Mouse (Mus musculus) cerebellum, adult 2 months (tissue): ENCODE measurements at regions not wholly inside any gene's neighbourhood (a gene's known extent, or its start where the extent isn't known, plus 50 kb on each side); places are given as distances from the start of the nearest gene placed in this dataset.
A peak's percentile ranks its signal among the peaks of the same experiment; 100 is the strongest.

Experiments used
- DNase-seq, 2 experiments: peaks; one replicate each; pipeline ENCODE4 v3.0.0; 2021
- H3K27ac ChIP-seq: fragments of 200-500 bp; 2 replicates; pipeline ENCODE4 v1.5.1; 2012; ENCODE audit warnings: low read length, control low read depth, inconsistent platforms; ENCODE audit not compliant: insufficient read depth
- H3K27me3 ChIP-seq: fragments of 200-500 bp; 2 replicates; pipeline ENCODE4 v1.6.1; 2012; ENCODE audit warnings: inconsistent platforms, mild to moderate bottlenecking, low read length, moderate library complexity; ENCODE audit not compliant: control insufficient read depth, insufficient read depth
- H3K4me1 ChIP-seq: fragments of 200-500 bp; 2 replicates; pipeline ENCODE4 v1.6.1; 2011; ENCODE audit warnings: low read length; ENCODE audit not compliant: control insufficient read depth, insufficient read depth
- H3K4me3 ChIP-seq: fragments of 200-500 bp; replicated peaks from 2 replicates; pipeline ENCODE3; 2011; ENCODE audit warnings: mild to moderate bottlenecking, low read depth, low read length, control low read depth; ENCODE audit not compliant: insufficient read depth
- CTCF ChIP-seq: fragments of 200-500 bp; IDR thresholded peaks from 2 replicates; pipeline ENCODE4 v1.5.1; 2011; ENCODE audit warnings: low read depth, mild to moderate bottlenecking, control low read depth, low read length, moderate library complexity, borderline replicate concordance; ENCODE audit not compliant: insufficient read depth
- POLR2A ChIP-seq: fragments of 200-500 bp; IDR thresholded peaks from 2 replicates; pipeline ENCODE4 v1.6.1; 2011; ENCODE audit warnings: low read length, control low read depth, borderline replicate concordance; ENCODE audit not compliant: insufficient read depth
- WGBS: fragments of 180-500 bp; shearing (Covaris S2); methylation state at CpG from one replicate; pipeline ENCODE4 v1.1.7; 2018; 5-methylcytosine and 5-hydroxymethylcytosine counted together

DNA sequence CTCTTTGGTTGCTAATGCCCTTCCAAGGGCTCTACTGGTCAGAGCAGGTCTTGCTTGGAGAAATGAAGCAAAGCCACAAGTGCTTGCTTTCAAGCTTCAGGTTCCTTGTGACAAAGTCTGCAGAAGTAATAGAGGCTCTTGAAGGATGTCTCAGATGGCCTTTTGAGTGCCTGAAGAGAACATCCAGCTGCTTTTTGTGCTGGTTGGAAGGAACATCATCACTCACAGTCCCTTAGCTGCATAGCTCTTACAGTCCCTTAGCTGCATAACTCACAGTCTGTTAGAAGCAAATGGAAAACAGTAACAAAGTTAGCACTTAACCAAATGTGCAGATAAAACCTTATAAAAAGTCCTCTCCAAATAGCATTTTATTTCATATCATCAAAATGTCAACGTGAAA, 241.6 kb downstream of the Cd109 start:
- no peaks in the 10 kb centered on the region for H3K4me1 ChIP-seq
- no peak for TF ChIP-seq CTCF
- no peak for TF ChIP-seq POLR2A
- H3K27ac ChIP-seq = no peak overlapping the region
- DNase-seq = no peak
- no peak overlapping the region for H3K4me3 ChIP-seq
- H3K27me3 ChIP-seq = no peaks in the 10 kb centered on the region
- WGBS = 97% methylated on average over 1 of the region's 1 CpGs

DNA sequence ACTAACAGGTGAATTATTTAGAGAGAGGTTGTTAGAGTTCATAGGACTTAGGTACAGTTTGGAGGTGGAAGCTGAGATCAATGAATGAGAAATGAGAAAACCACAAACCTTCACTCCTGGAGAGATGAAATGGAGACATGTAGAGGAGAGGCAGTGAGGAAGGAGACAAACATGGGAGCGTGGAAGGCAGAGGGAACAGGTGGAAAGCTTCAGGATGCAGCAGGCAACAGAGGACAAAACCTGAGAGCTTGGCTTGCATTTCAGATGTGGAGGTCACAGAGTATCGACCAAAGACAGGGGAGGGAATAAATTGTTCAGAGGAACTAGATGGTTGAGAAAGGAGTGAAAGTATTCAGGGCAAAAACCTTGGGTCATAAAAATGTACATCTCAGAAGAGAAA, 244.6 kb downstream of the Cd109 start:
- Histone ChIP-seq H3K4me3 (no peak overlapping the region), H3K27me3 (no peaks in the 10 kb centered on the region), H3K27ac (no peak overlapping the region), H3K4me1 (no peaks in the 10 kb centered on the region)
- WGBS = 75% methylated on average over 2 of the region's 2 CpGs
- TF ChIP-seq CTCF = no peak
- TF ChIP-seq POLR2A = no peak
- DNase-seq = no peak

DNA sequence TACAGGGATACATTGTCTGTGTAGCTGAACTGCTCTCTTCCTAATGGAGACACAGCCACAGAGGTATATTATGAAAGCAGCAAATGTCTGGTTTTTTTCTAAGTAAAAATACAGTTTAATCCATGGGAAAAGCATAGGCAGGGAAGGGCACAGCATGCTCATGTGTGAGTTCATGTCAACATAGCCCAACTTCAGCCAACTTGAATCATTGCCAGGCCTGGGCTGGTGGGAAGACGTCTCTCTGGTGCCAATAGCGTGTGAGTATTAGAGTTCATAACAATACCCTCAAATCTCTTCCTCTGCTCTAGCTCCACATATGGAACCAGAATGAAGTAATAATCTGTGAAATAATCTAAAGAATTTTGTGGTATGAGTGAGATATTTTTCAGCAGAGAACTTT, 257.2 kb downstream of the Cd109 start:
- TF ChIP-seq CTCF = no peak
- TF ChIP-seq POLR2A = no peak
- DNase-seq = no peak
- 11% methylated on average over 2 of the region's 2 CpGs for WGBS

DNA sequence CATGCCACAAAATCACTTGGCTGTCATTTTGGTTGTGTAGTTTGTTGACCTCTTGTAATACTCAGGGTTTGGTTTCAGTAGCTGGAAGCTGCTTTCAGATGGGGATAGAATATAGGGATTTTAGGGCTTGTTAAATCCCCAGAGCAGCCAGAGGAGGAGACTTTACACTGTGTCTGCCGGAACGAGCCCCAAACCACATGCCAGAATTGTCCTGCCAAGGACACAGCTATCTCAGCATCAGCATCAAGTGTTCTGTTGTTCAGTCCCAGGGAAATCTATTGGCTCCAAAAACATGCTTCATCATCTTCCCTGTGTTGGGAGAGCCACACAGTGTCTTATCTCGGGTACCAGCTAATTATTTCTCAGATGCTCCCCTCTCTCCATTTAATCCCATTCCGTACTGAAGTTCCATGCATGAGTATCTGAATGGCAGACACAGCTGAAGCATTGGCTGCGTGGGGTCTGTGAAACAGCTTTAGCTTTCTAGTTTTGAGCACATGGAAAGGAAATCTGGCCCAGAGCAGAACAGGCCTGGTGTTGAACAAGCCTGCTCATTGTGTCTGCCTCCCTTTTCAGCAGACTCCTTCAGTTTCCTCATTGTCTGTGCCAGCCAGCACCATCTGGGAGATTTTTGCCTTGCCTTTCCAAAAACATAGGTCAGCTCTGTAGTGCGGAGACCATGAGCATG, 264.8 kb downstream of the Cd109 start:
- H3K27ac ChIP-seq = no peak overlapping the region
- TF ChIP-seq POLR2A (no peak), CTCF (no peak)
- WGBS = 34% methylated on average over 6 of the region's 6 CpGs

More for the DNA sequence above, 257.2 kb downstream of the Cd109 start:
- Histone ChIP-seq H3K27ac (no peak overlapping the region), H3K27me3 (no peaks in the 10 kb centered on the region), H3K4me3 (no peak overlapping the region), H3K4me1 (no peaks in the 10 kb centered on the region)

DNA sequence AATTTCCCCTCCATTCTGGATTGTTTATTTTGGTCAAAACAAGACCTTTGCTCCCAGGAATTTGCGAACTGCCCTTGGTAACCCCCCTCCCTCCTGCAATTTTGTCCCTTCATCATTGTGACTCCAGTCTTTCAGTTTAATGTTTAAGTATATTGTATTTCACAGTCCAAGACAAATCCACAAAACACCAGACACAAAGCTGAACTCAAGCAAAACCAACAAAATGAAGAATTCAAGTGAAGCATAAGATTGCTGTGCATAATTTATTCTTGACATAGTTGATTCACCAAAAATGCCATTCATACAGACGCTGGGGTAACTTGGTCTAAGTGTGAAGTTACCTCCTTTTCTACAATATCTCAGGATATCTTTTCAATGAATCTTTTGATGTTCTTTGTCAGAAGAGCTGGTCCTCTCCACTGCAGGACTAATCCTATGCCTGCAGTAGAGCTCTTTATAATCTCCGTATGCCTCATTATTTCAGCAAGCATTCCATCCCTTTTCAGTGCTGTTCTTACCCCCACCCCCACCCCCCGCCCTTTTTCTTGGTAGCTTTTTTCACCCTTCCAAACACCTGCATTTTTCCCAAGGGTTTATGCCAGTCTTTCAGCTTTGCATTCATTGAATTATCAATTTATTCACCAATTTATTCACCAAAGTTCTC, 265.4 kb downstream of the Cd109 start:
- Histone ChIP-seq H3K4me1 (peaks cover 7% of the 10 kb centered on the region; the same call in 1 of the 2 replicates), H3K27me3 (no peaks in the 10 kb centered on the region), H3K27ac (no peak overlapping the region), H3K4me3 (no peak overlapping the region)
- no peak for DNase-seq
- 73% methylated on average over 4 of the region's 4 CpGs for WGBS
- TF ChIP-seq POLR2A (no peak), CTCF (no peak)

More for the DNA sequence above, 264.8 kb downstream of the Cd109 start:
- DNase-seq = peak; percentile 56 to 72
- H3K4me1 ChIP-seq = peaks cover 7% of the 10 kb centered on the region; the same call in 1 of the 2 replicates
- no peak overlapping the region for H3K4me3 ChIP-seq
- no peaks in the 10 kb centered on the region for H3K27me3 ChIP-seq

DNA sequence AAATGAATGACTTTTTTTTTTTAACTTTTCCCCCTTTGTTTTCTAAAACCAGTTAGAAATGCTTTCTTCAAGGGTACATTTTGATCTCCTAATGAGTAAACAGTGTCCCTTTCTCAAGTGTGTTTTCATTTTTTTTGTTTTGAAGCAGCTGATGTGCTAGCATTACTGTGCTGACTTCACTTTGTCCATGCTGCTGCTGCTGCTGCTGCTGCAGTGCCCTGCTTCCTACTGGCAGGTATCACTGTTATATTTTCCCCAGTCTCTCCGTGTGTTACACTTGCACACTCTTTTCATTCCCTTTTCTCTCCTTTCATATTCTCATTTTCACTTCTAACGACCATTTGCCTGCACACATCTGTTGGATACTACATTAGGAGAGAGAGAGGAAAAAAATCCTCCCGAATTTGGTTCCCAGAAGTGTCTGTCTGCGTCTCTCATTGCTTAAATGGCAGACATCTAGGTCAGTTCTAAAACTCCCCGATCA, 266.0 kb downstream of the Cd109 start:
- H3K27ac ChIP-seq = no peak overlapping the region
- TF ChIP-seq CTCF (no peak), POLR2A (no peak)
- H3K4me1 ChIP-seq = peaks cover 7% of the 10 kb centered on the region; the same call in 1 of the 2 replicates
- no peak for DNase-seq
- H3K4me3 ChIP-seq = no peak overlapping the region
- H3K27me3 ChIP-seq = no peaks in the 10 kb centered on the region
- 77% methylated on average over 5 of the region's 5 CpGs for WGBS

DNA sequence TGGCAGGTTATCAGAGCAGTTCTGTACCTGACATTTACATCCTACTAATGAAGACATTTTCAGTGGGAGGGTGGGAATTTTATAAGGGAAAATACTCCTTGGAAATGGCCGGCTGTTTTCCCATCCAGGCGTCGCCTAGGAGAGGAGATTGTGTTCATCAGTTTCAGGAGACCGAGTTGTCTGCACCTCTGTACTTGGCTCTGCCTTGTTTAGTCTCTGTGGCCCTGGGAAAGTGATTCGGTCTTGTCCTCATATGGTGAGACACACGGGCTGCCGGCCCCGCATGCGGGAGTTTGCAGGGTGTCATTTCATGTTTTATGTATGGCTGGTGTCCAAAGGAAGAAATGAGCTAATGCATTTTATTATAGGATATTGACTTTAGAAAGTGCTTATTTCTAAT, 287.9 kb downstream of the Cd109 start:
- 64% methylated on average over 9 of the region's 9 CpGs for WGBS
- Histone ChIP-seq H3K27ac (no peak overlapping the region), H3K27me3 (no peaks in the 10 kb centered on the region), H3K4me3 (no peak overlapping the region), H3K4me1 (no peaks in the 10 kb centered on the region)
- TF ChIP-seq POLR2A (no peak), CTCF (no peak)
- DNase-seq = no peak

DNA sequence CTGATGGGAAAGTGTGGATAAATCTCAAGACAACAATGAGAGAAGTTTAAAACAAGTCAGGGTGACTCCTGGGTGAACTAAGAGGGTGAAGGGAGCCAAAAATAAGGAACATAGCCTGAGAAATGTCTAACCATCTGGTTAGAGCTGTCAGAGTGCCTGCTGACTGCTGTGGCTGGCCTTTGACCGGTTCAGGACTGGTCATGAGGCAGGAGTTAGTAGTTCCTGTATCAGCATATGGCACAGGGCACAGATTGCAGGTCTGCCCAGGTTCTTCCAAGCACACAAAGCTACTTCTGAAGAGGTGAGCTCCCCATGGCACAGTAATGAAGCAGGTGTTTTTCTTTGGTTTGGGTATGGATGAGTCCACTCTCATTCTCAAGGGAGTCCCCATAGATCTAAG, 302.0 kb downstream of the Cd109 start:
- Histone ChIP-seq H3K27ac (no peak overlapping the region), H3K4me3 (no peak overlapping the region), H3K4me1 (no peaks in the 10 kb centered on the region), H3K27me3 (no peaks in the 10 kb centered on the region)
- 73% methylated on average over 1 of the region's 1 CpGs for WGBS
- DNase-seq = no peak
- TF ChIP-seq CTCF (no peak), POLR2A (no peak)
